Mouse (Mus musculus): ENCODE measurements around the gene Mrnip. TPM values are rescaled to one million over a fixed set of nuclear protein-coding genes. Genes with fewer than 3 reads are reported as not detected.

Mrnip gene
- polyA plus RNA-seq, 1 experiment from 2014 or later, result 17.6 TPM

DNA sequence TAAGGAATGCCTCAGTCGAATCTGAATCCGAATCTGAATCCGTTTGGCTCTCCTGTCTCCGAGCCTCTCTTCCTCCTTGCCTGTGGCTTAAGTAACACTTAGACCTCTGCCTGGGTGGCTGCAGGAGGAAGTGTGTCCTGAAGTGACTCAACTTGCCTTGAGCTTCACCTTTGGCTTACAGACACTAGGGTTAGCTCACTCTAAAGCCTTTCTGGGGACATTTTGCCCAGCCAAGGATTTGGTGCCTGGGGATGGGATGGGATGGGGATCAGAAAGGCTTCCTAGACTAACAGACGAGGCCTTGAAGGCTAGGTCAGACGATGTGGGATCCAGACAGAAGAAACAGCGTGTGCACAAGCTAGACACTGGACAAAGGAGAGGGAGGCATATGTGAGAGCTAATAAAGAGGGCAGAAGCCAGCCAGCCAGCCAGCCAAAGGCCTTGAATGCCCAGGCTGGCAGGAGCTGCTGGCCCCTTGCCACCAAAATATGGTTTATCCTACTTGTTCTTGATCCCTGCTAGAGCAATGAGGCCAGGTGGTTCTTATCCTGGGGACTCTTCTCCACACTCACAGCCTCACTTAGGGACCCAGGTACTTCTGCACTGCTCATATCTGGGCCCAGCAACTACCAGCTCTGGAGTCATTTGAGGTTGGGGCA lies 55.1 kb downstream of the Mrnip start:
- WGBS (ENCODE audit: insufficient replicate concordance), result 56% methylated on average over 7 of the region's 7 CpGs
- no peak overlapping the region for H3K9ac ChIP-seq (ENCODE audit: low read depth, low read length)
- peaks cover 19% of the 10 kb centered on the region for H3K4me1 ChIP-seq (ENCODE audit: control insufficient read depth, insufficient read depth, low read length)
- peaks cover 13% of the 10 kb centered on the region for H3K36me3 ChIP-seq (ENCODE audit: control insufficient read depth, insufficient read depth, low read length)
- H3K9me3 ChIP-seq (replicated peaks; ENCODE audit: control insufficient read depth, low read length), result no peaks in the 10 kb centered on the region
- ATAC-seq (replicated peaks; ENCODE audit: insufficient number of reproducible peaks, low FRiP score, low TSS enrichment), result no peak
- H3K27ac ChIP-seq (ENCODE audit: low read depth, low read length), result no peak overlapping the region
- H3K27me3 ChIP-seq (ENCODE audit: control insufficient read depth, insufficient read depth, low read length), result peaks cover 14% of the 10 kb centered on the region
- H3K4me2 ChIP-seq, result no peak overlapping the region
- H3K4me3 ChIP-seq (ENCODE audit: low read depth, low read length), result no peak overlapping the region

DNA sequence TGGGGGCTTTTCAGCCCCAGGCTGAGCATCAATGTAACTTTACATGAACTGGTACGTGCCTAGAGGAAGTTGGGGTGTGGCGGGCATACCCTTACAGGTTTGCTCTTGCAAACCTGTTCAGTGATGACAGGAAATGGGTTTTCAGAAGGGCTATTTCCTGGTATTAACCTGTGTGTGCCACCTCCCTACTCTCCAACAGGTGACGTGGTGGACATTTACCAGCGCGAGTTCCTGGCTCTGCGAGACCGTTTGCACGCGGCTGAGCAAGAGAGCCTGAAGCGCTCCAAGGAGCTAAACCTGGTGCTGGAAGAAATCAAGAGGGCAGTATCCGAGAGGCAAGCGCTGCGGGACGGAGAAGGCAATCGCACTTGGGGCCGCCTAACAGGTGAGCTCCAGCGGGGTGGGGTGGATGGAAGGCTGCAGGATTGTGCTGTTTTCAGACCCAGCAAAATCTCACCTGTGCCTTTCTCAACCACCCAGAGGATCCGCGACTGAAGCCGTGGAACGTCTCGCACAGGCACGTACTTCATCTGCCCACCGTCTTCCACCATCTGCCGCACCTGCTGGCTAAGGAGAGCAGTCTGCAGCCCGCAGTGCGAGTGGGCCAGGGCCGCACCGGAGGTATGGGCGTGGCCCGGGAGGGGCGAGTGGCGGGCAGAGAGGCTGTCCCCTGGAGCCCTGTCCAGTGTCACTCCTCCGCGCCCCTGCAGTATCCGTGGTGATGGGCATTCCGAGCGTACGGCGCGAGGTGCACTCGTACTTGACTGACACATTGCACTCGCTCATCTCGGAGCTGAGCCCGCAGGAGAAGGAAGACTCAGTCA lies 56.4 kb downstream of the Mrnip start:
- H3K27ac ChIP-seq (ENCODE audit: low read depth, low read length), result no peak overlapping the region
- H3K4me2 ChIP-seq, result peak overlapping the region; percentile 80
- peaks cover 18% of the 10 kb centered on the region for H3K4me1 ChIP-seq (ENCODE audit: control insufficient read depth, insufficient read depth, low read length)
- H3K9ac ChIP-seq (ENCODE audit: low read depth, low read length), result peak overlapping the region; percentile 8; the same call in 1 of the 2 replicates
- H3K9me3 ChIP-seq (replicated peaks; ENCODE audit: control insufficient read depth, low read length), result no peaks in the 10 kb centered on the region
- H3K27me3 ChIP-seq (ENCODE audit: control insufficient read depth, insufficient read depth, low read length), result peaks cover 17% of the 10 kb centered on the region
- H3K36me3 ChIP-seq (ENCODE audit: control insufficient read depth, insufficient read depth, low read length), result peaks cover 17% of the 10 kb centered on the region
- ATAC-seq (replicated peaks; ENCODE audit: insufficient number of reproducible peaks, low FRiP score, low TSS enrichment), result peak; percentile 43
- H3K4me3 ChIP-seq (ENCODE audit: low read depth, low read length), result peak overlapping the region; percentile 37
- WGBS (ENCODE audit: insufficient replicate concordance), result 31% methylated on average over 45 of the region's 45 CpGs

DNA sequence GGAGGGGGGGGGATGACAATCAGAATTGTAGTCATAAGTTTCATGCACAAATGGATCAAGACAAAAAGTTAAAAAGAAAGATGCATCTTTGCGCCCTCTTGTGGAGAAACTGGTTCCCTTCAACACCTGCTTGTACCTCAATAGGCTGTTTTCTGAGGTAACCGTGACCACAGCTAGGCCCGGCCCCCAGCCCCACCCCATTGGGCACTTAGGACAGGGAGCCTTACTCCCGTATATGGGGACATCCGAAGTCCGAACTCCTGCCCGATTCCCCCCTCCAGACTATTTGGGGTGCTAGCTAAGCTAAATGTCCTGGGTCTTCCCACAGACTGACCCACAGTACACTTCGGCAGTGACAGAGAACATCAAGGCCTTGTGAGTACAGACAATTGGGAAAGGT lies 57.2 kb downstream of the Mrnip start:
- Histone ChIP-seq H3K4me3 (ENCODE audit: low read depth, low read length) (peak overlapping the region; percentile 37; the same call in 1 of the 2 replicates), H3K36me3 (ENCODE audit: control insufficient read depth, insufficient read depth, low read length) (peaks cover 17% of the 10 kb centered on the region), H3K9ac (ENCODE audit: low read depth, low read length) (no peak overlapping the region), H3K4me1 (ENCODE audit: control insufficient read depth, insufficient read depth, low read length) (peaks cover 15% of the 10 kb centered on the region), H3K4me2 (peak overlapping the region; percentile 80), H3K27me3 (ENCODE audit: control insufficient read depth, insufficient read depth, low read length) (peaks cover 17% of the 10 kb centered on the region), H3K27ac (ENCODE audit: low read depth, low read length) (no peak overlapping the region), H3K9me3 (replicated peaks; ENCODE audit: control insufficient read depth, low read length) (no peaks in the 10 kb centered on the region)
- ATAC-seq (replicated peaks; ENCODE audit: insufficient number of reproducible peaks, low FRiP score, low TSS enrichment), result no peak
- WGBS (ENCODE audit: insufficient replicate concordance), result 26% methylated on average over 8 of the region's 8 CpGs

DNA sequence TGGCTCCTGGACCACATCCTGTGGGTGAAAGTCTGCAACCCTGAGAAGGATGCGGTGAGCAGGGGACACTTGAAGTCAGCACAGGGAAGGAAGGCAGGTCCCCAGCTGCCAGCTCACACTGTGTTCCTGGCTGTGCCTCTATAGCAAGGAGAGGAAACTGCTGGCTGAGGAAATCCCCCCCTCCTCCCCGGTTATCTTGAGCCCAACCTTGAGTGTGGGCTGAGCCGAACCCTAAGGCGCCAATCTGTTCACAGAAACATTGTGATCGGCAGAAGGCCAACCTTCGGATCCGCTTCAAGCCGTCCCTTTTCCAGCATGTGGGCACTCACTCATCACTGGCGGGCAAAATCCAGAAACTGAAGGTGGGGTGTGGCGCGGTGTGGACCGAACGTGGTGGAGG lies 58.8 kb downstream of the Mrnip start:
- WGBS (ENCODE audit: insufficient replicate concordance), result 93% methylated on average over 13 of the region's 13 CpGs

DNA sequence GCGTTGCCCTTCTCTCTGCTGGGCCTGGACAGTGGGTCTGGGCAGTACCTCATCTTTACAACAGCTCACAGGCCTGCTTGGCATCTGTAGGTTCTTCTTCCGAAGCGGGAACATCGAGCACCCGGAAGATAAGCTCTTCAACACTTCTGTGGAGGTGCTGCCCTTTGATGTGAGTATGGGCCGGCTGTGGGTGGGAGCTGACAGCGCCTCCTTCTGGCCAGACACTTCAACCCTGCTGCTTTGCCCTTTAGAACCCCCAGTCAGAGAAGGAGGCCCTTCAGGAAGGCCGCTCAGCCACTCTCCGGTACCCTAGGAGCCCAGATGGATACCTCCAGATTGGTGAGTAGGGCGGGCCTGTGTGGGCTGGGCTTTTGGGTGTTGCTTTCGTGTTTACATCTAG lies 59.7 kb downstream of the Mrnip start:
- ATAC-seq (replicated peaks; ENCODE audit: insufficient number of reproducible peaks, low FRiP score, low TSS enrichment), result no peak
- H3K27ac ChIP-seq (ENCODE audit: low read depth, low read length), result no peak overlapping the region
- WGBS (ENCODE audit: insufficient replicate concordance), result 75% methylated on average over 11 of the region's 11 CpGs
- H3K27me3 ChIP-seq (ENCODE audit: control insufficient read depth, insufficient read depth, low read length), result peaks cover 30% of the 10 kb centered on the region
- no peak overlapping the region for H3K4me3 ChIP-seq (ENCODE audit: low read depth, low read length)
- H3K36me3 ChIP-seq (ENCODE audit: control insufficient read depth, insufficient read depth, low read length), result peaks cover 17% of the 10 kb centered on the region
- no peak overlapping the region for H3K9ac ChIP-seq (ENCODE audit: low read depth, low read length)
- peaks cover 20% of the 10 kb centered on the region for H3K4me1 ChIP-seq (ENCODE audit: control insufficient read depth, insufficient read depth, low read length)
- H3K4me2 ChIP-seq, result no peak overlapping the region
- no peaks in the 10 kb centered on the region for H3K9me3 ChIP-seq (replicated peaks; ENCODE audit: control insufficient read depth, low read length)

More for the DNA sequence above, 58.8 kb downstream of the Mrnip start:
- Histone ChIP-seq H3K4me3 (ENCODE audit: low read depth, low read length) (no peak overlapping the region), H3K4me1 (ENCODE audit: control insufficient read depth, insufficient read depth, low read length) (peaks cover 21% of the 10 kb centered on the region), H3K9ac (ENCODE audit: low read depth, low read length) (no peak overlapping the region), H3K36me3 (ENCODE audit: control insufficient read depth, insufficient read depth, low read length) (peaks cover 17% of the 10 kb centered on the region), H3K27me3 (ENCODE audit: control insufficient read depth, insufficient read depth, low read length) (peaks cover 29% of the 10 kb centered on the region), H3K4me2 (no peak overlapping the region), H3K27ac (ENCODE audit: low read depth, low read length) (no peak overlapping the region), H3K9me3 (replicated peaks; ENCODE audit: control insufficient read depth, low read length) (no peaks in the 10 kb centered on the region)
- no peak for ATAC-seq (replicated peaks; ENCODE audit: insufficient number of reproducible peaks, low FRiP score, low TSS enrichment)

DNA sequence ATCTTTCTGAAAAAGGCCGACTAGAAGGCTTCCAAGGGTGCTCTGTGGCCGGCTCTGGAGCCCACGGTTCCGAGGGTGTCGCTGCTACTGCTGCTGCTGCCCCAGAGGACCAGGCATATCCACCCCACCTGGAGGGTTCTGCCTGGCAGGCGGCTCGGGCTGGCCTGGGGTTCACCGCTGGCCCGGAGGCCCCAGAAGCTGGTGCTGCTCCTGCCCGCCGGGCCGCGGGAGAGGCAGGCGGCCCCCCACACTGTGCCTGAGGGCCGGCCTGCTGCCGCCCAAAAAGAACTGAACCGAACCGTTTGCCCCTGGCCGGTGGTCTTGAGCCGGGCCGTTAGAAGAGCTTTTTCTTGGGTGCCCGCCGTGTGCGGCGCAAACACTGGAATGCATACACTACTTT lies 60.4 kb downstream of the Mrnip start:
- H3K36me3 ChIP-seq (ENCODE audit: control insufficient read depth, insufficient read depth, low read length), result peaks cover 17% of the 10 kb centered on the region
- no peak overlapping the region for H3K9ac ChIP-seq (ENCODE audit: low read depth, low read length)
- H3K9me3 ChIP-seq (replicated peaks; ENCODE audit: control insufficient read depth, low read length), result no peaks in the 10 kb centered on the region
- H3K4me1 ChIP-seq (ENCODE audit: control insufficient read depth, insufficient read depth, low read length), result peaks cover 20% of the 10 kb centered on the region
- peaks cover 31% of the 10 kb centered on the region for H3K27me3 ChIP-seq (ENCODE audit: control insufficient read depth, insufficient read depth, low read length)
- no peak for ATAC-seq (replicated peaks; ENCODE audit: insufficient number of reproducible peaks, low FRiP score, low TSS enrichment)
- no peak overlapping the region for H3K4me2 ChIP-seq
- no peak overlapping the region for H3K27ac ChIP-seq (ENCODE audit: low read depth, low read length)
- H3K4me3 ChIP-seq (ENCODE audit: low read depth, low read length), result no peak overlapping the region
- WGBS (ENCODE audit: insufficient replicate concordance), result 90% methylated on average over 25 of the region's 25 CpGs

DNA sequence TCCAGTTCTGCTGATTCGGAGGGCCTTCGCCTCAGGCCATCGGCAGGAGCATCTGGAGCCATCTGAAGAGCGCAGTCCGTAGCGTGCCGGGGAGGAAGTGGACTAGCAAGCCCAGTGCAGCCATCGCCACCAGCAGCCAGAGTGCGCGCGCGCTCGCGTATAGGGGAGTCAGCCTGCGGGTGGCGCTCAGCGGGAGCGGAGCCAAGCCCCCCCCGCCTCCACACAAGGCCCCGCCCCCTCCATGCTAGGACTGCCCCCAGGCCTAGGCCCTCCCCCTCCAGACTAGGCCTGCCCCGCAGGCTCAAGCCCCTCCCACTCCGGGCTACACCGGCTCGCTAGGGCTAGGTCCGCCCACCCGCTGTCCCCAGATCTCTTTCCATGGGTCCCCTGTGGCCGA lies 62.3 kb downstream of the Mrnip start:
- H3K4me3 ChIP-seq (ENCODE audit: low read depth, low read length), result peak overlapping the region; percentile 68
- H3K4me1 ChIP-seq (ENCODE audit: control insufficient read depth, insufficient read depth, low read length), result peaks cover 17% of the 10 kb centered on the region
- H3K9me3 ChIP-seq (replicated peaks; ENCODE audit: control insufficient read depth, low read length), result no peaks in the 10 kb centered on the region
- H3K4me2 ChIP-seq, result peak overlapping the region; percentile 94
- H3K27me3 ChIP-seq (ENCODE audit: control insufficient read depth, insufficient read depth, low read length), result peaks cover 24% of the 10 kb centered on the region
- H3K9ac ChIP-seq (ENCODE audit: low read depth, low read length), result peak overlapping the region; percentile 65
- 0% methylated on average over 26 of the region's 27 CpGs for WGBS (ENCODE audit: insufficient replicate concordance)
- H3K36me3 ChIP-seq (ENCODE audit: control insufficient read depth, insufficient read depth, low read length), result peaks cover 17% of the 10 kb centered on the region
- no peak overlapping the region for H3K27ac ChIP-seq (ENCODE audit: low read depth, low read length)
- peak; percentile 91 for ATAC-seq (replicated peaks; ENCODE audit: insufficient number of reproducible peaks, low FRiP score, low TSS enrichment)

DNA sequence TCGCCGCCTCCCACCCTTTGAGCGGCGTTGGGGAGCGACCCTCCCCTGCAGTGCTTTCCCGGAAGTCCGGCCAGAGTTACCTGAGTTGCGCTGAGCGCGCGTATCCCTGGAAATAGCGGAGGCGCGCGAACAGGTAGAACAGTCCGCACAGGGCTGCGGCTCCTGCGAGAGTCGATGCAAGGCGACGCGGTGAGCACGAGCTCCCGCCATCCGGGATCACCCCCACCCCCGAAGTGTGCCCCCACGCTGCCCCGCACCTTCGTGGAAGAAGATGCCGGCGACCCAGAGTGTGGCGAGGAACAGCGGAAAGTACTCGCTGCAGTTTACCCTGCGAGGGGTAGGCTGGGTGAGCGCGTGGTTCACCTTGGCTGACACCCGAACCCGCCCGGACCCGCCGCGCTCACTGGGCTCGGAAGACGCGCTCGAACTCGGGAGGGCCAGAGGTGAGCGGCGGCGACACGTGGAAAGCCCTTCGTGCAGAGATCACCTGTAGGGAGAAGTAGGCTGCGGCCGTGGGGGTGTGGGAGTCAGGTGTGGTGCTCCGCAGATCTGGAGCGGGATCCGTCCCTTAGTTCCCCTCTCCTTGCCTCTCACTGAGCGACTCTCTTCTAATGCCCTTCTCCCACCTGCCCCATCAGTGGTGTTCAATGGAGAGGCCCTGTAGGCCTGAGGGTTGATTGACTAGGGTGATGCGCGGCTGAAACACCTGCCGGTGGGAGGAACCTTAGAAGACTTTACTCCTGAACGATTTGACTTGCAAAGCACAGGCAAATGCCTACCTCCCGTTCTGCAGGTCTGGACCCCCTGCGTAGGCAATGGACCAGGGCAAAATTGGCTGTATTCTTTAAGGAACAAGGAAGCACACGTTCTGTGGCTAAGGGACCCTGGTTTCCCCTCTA lies 62.9 kb downstream of the Mrnip start:
- Histone ChIP-seq H3K9ac (ENCODE audit: low read depth, low read length) (peak overlapping the region; percentile 58), H3K4me2 (peak overlapping the region; percentile 94), H3K27me3 (ENCODE audit: control insufficient read depth, insufficient read depth, low read length) (peaks cover 24% of the 10 kb centered on the region), H3K4me1 (ENCODE audit: control insufficient read depth, insufficient read depth, low read length) (peaks cover 17% of the 10 kb centered on the region), H3K4me3 (ENCODE audit: low read depth, low read length) (peak overlapping the region; percentile 68), H3K36me3 (ENCODE audit: control insufficient read depth, insufficient read depth, low read length) (peaks cover 17% of the 10 kb centered on the region), H3K9me3 (replicated peaks; ENCODE audit: control insufficient read depth, low read length) (no peaks in the 10 kb centered on the region), H3K27ac (ENCODE audit: low read depth, low read length) (no peak overlapping the region)
- 2% methylated on average over 65 of the region's 66 CpGs for WGBS (ENCODE audit: insufficient replicate concordance)
- 0 out of 2 replicates have a peak, but pooled peaks have one; percentile 8 for ATAC-seq (replicated peaks; ENCODE audit: insufficient number of reproducible peaks, low FRiP score, low TSS enrichment)
